Mouse (Mus musculus): ENCODE data around the gene Tmem33. TPM values are rescaled to one million over a fixed set of nuclear protein-coding genes. Genes with fewer than 3 reads are reported as not detected.

Gene Tmem33
- polyA plus RNA-seq, 1 experiment from 2014 or later, result 93.8 TPM

- 0 out of 2 replicates have a peak overlapping the region, but pooled peaks have one; percentile 51 for H3K9ac ChIP-seq
- peak overlapping the region; percentile 9; the same call in 1 of the 2 replicates for H3K4me3 ChIP-seq
- no peaks in the 10 kb centered on the region for H3K9me3 ChIP-seq
- peak overlapping the region; percentile 69 for H3K27ac ChIP-seq
- 4% methylated on average over 11 of the region's 11 CpGs for WGBS
- no peaks in the 10 kb centered on the region for H3K36me3 ChIP-seq
- H3K27me3 ChIP-seq, result peaks cover 98% of the 10 kb centered on the region
- no peak for ATAC-seq (ENCODE audit: low FRiP score)
- peaks cover 41% of the 10 kb centered on the region for H3K4me1 ChIP-seq (replicated peaks)
- H3K4me2 ChIP-seq, result peak overlapping the region; percentile 11
Observed at GRCm38 (mm10) chr5:67227261-67227660, 33.1 kb upstream of the Tmem33 start.

- ATAC-seq (ENCODE audit: low FRiP score), result 0 out of 2 replicates have a peak, but pooled peaks have one; percentile 37
- Histone ChIP-seq H3K4me2 (peak overlapping the region; percentile 11), H3K36me3 (no peaks in the 10 kb centered on the region), H3K9ac (peak overlapping the region; percentile 51; the same call in 1 of the 2 replicates), H3K27me3 (peaks cover 98% of the 10 kb centered on the region), H3K27ac (peak overlapping the region; percentile 69), H3K9me3 (no peaks in the 10 kb centered on the region), H3K4me3 (peak overlapping the region; percentile 9; the same call in 1 of the 2 replicates), H3K4me1 (replicated peaks) (peaks cover 35% of the 10 kb centered on the region)
- WGBS, result 2% methylated on average over 15 of the region's 15 CpGs
Observed at GRCm38 (mm10) chr5:67227682-67228444, 32.5 kb upstream of the Tmem33 start.

GRCm38 (mm10) chr5:67234682-67235081, 25.7 kb upstream of the Tmem33 start:
- 29% methylated on average over 4 of the region's 4 CpGs for WGBS
- Histone ChIP-seq H3K9ac (no peak overlapping the region), H3K36me3 (no peaks in the 10 kb centered on the region), H3K4me3 (no peak overlapping the region), H3K9me3 (no peaks in the 10 kb centered on the region), H3K4me1 (replicated peaks) (peaks cover 13% of the 10 kb centered on the region), H3K27me3 (peaks cover 85% of the 10 kb centered on the region), H3K4me2 (no peak overlapping the region), H3K27ac (no peak overlapping the region)
- no peak for ATAC-seq (ENCODE audit: low FRiP score)

- Histone ChIP-seq H3K27ac (no peak overlapping the region), H3K9me3 (no peaks in the 10 kb centered on the region), H3K4me1 (replicated peaks) (peaks cover 9% of the 10 kb centered on the region), H3K4me2 (no peak overlapping the region), H3K36me3 (no peaks in the 10 kb centered on the region), H3K9ac (no peak overlapping the region), H3K27me3 (peaks cover 83% of the 10 kb centered on the region), H3K4me3 (no peak overlapping the region)
- WGBS, result 57% methylated on average over 3 of the region's 3 CpGs
- ATAC-seq (ENCODE audit: low FRiP score), result no peak
Observed at GRCm38 (mm10) chr5:67235462-67235861, 24.9 kb upstream of the Tmem33 start.

- WGBS, result 96% methylated on average over 3 of the region's 3 CpGs
- H3K36me3 ChIP-seq, result no peaks in the 10 kb centered on the region
- H3K4me3 ChIP-seq, result no peak overlapping the region
- no peaks in the 10 kb centered on the region for H3K9me3 ChIP-seq
- ATAC-seq (ENCODE audit: low FRiP score), result no peak
- no peaks in the 10 kb centered on the region for H3K4me1 ChIP-seq (replicated peaks)
- no peak overlapping the region for H3K4me2 ChIP-seq
- no peak overlapping the region for H3K27ac ChIP-seq
- no peak overlapping the region for H3K9ac ChIP-seq
- H3K27me3 ChIP-seq, result peaks cover 72% of the 10 kb centered on the region
Observed at GRCm38 (mm10) chr5:67236601-67237000, 23.8 kb upstream of the Tmem33 start.

GRCm38 (mm10) chr5:67238303-67238702, 22.1 kb upstream of the Tmem33 start:
- no peak overlapping the region for H3K4me3 ChIP-seq
- no peak overlapping the region for H3K27ac ChIP-seq
- no peak overlapping the region for H3K4me2 ChIP-seq
- no peaks in the 10 kb centered on the region for H3K36me3 ChIP-seq
- no peaks in the 10 kb centered on the region for H3K4me1 ChIP-seq (replicated peaks)
- peaks cover 56% of the 10 kb centered on the region for H3K27me3 ChIP-seq
- no peak overlapping the region for H3K9ac ChIP-seq
- ATAC-seq (ENCODE audit: low FRiP score), result no peak
- 6% methylated on average over 1 of the region's 1 CpGs for WGBS
- no peaks in the 10 kb centered on the region for H3K9me3 ChIP-seq

- no peak overlapping the region for H3K9ac ChIP-seq
- no peaks in the 10 kb centered on the region for H3K4me1 ChIP-seq (replicated peaks)
- H3K27ac ChIP-seq, result no peak overlapping the region
- H3K36me3 ChIP-seq, result no peaks in the 10 kb centered on the region
- no peak overlapping the region for H3K4me3 ChIP-seq
- no peaks in the 10 kb centered on the region for H3K9me3 ChIP-seq
- no peak for ATAC-seq (ENCODE audit: low FRiP score)
- no peak overlapping the region for H3K4me2 ChIP-seq
- peaks cover 32% of the 10 kb centered on the region for H3K27me3 ChIP-seq
- 42% methylated on average over 6 of the region's 6 CpGs for WGBS
Observed at GRCm38 (mm10) chr5:67241713-67242112, 18.7 kb upstream of the Tmem33 start.

GRCm38 (mm10) chr5:67243231-67243630, 17.1 kb upstream of the Tmem33 start:
- H3K27me3 ChIP-seq, result peaks cover 29% of the 10 kb centered on the region

GRCm38 (mm10) chr5:67252261-67252660, 8.1 kb upstream of the Tmem33 start:
- Histone ChIP-seq H3K36me3 (no peaks in the 10 kb centered on the region), H3K9me3 (no peaks in the 10 kb centered on the region), H3K4me1 (replicated peaks) (no peaks in the 10 kb centered on the region), H3K4me3 (no peak overlapping the region), H3K27ac (no peak overlapping the region), H3K27me3 (0 out of 2 replicates have a peak, but pooled peaks cover 2% of the 10 kb centered on the region), H3K9ac (no peak overlapping the region), H3K4me2 (no peak overlapping the region)
- ATAC-seq (ENCODE audit: low FRiP score), result no peak
- 82% methylated on average over 4 of the region's 4 CpGs for WGBS

More at GRCm38 (mm10) chr5:67243231-67243630, 17.1 kb upstream of the Tmem33 start:
- Histone ChIP-seq H3K4me1 (replicated peaks) (no peaks in the 10 kb centered on the region), H3K4me2 (no peak overlapping the region), H3K9me3 (no peaks in the 10 kb centered on the region), H3K27ac (no peak overlapping the region), H3K36me3 (no peaks in the 10 kb centered on the region), H3K4me3 (no peak overlapping the region), H3K9ac (no peak overlapping the region)
- ATAC-seq (ENCODE audit: low FRiP score), result no peak
- WGBS, result 91% methylated on average over 5 of the region's 5 CpGs

GRCm38 (mm10) chr5:67255664-67256063, 4.7 kb upstream of the Tmem33 start:
- H3K9me3 ChIP-seq, result no peaks in the 10 kb centered on the region
- no peaks in the 10 kb centered on the region for H3K36me3 ChIP-seq
- no peak overlapping the region for H3K4me3 ChIP-seq
- WGBS, result 62% methylated on average over 8 of the region's 8 CpGs
- peaks cover 6% of the 10 kb centered on the region for H3K4me1 ChIP-seq (replicated peaks)
- H3K4me2 ChIP-seq, result no peak overlapping the region
- ATAC-seq (ENCODE audit: low FRiP score), result no peak
- no peak overlapping the region for H3K9ac ChIP-seq
- H3K27me3 ChIP-seq, result no peaks in the 10 kb centered on the region
- no peak overlapping the region for H3K27ac ChIP-seq

GRCm38 (mm10) chr5:67258473-67258872, 1.9 kb upstream of the Tmem33 start:
- 88% methylated on average over 9 of the region's 9 CpGs for WGBS
- ATAC-seq (ENCODE audit: low FRiP score), result no peak
- Histone ChIP-seq H3K36me3 (0 out of 2 replicates have a peak, but pooled peaks cover 2% of the 10 kb centered on the region), H3K9me3 (no peaks in the 10 kb centered on the region), H3K4me2 (no peak overlapping the region), H3K9ac (no peak overlapping the region), H3K27ac (no peak overlapping the region), H3K4me3 (no peak overlapping the region), H3K4me1 (replicated peaks) (peaks cover 18% of the 10 kb centered on the region), H3K27me3 (no peaks in the 10 kb centered on the region)

GRCm38 (mm10) chr5:67260159-67260530, 220 bp upstream of the Tmem33 start:
- whole genome bisulfite sequencing, result under 1% methylated on average over 9 of the region's 9 CpGs
- H3K36me3 ChIP-seq, result peaks cover 17% of the 10 kb centered on the region
- H3K4me2 ChIP-seq, result peak overlapping the region; percentile 79
- no peak for ATAC-seq (ENCODE audit: low FRiP score)
- H3K9ac ChIP-seq, result peak overlapping the region; percentile 92
- peak overlapping the region; percentile 93 for H3K4me3 ChIP-seq
- H3K27me3 ChIP-seq, result no peaks in the 10 kb centered on the region
- peaks cover 18% of the 10 kb centered on the region for H3K4me1 ChIP-seq (replicated peaks)
- 0 out of 2 replicates have a peak overlapping the region, but pooled peaks have one; percentile 12 for H3K27ac ChIP-seq
- no peaks in the 10 kb centered on the region for H3K9me3 ChIP-seq

- H3K36me3 ChIP-seq, result peaks cover 38% of the 10 kb centered on the region
- H3K9ac ChIP-seq, result no peak overlapping the region
- no peak overlapping the region for H3K27ac ChIP-seq
- H3K4me1 ChIP-seq (replicated peaks), result peaks cover 18% of the 10 kb centered on the region
- H3K4me3 ChIP-seq, result no peak overlapping the region
- 96% methylated on average over 7 of the region's 7 CpGs for WGBS
- no peaks in the 10 kb centered on the region for H3K27me3 ChIP-seq
- no peak overlapping the region for H3K4me2 ChIP-seq
- no peak for ATAC-seq (ENCODE audit: low FRiP score)
- H3K9me3 ChIP-seq, result no peaks in the 10 kb centered on the region
Observed at GRCm38 (mm10) chr5:67262964-67263363, 2.6 kb downstream of the Tmem33 start.

Data from hindbrain, embryonic 13.5 days (tissue).